Mouse (Mus musculus) lung, embryonic 15.5 days (tissue): ENCODE results near the gene Klhl40. TPM values are rescaled to one million over a fixed set of nuclear protein-coding genes. Genes with fewer than 3 reads are reported as not detected.

Experiments
- ATAC-seq: fragments of 200-750 bp; cut with Nextera tagmentation; 2 replicates; pipeline ENCODE4 v1.8.0; 2017; ENCODE audit warnings: moderate number of reproducible peaks, borderline replicate concordance; ENCODE audit not compliant: low FRiP score, low TSS enrichment; ENCODE audit errors: extremely low read depth
- H3K27ac ChIP-seq: fragments of 300-500 bp; sonication (generic); 2 replicates; pipeline ENCODE4 v1.5.1; 2015; ENCODE audit warnings: moderate library complexity, mild to moderate bottlenecking, inconsistent platforms
- H3K27me3 ChIP-seq: fragments of 300-500 bp; sonication (generic); 2 replicates; pipeline ENCODE4 v1.6.1; 2015; ENCODE audit warnings: inconsistent platforms
- H3K36me3 ChIP-seq: fragments of 300-500 bp; sonication (generic); 2 replicates; pipeline ENCODE4 v1.6.1; 2015; ENCODE audit warnings: inconsistent platforms
- H3K4me1 ChIP-seq: fragments of 300-500 bp; sonication (generic); 2 replicates; pipeline ENCODE4 v1.6.1; 2015; ENCODE audit warnings: inconsistent platforms
- H3K4me2 ChIP-seq: fragments of 300-500 bp; sonication (generic); 2 replicates; pipeline ENCODE4 v1.6.1; 2015; ENCODE audit warnings: inconsistent platforms, mild to moderate bottlenecking, moderate library complexity
- H3K4me3 ChIP-seq: fragments of 300-500 bp; sonication (generic); 2 replicates; pipeline ENCODE4 v1.5.1; 2015; ENCODE audit warnings: mild to moderate bottlenecking, inconsistent platforms
- H3K9ac ChIP-seq: fragments of 300-500 bp; sonication (generic); 2 replicates; pipeline ENCODE4 v1.6.1; 2015; ENCODE audit warnings: inconsistent platforms
- H3K9me3 ChIP-seq: fragments of 300-500 bp; sonication (generic); 2 replicates; pipeline ENCODE4 v1.6.1; 2016; ENCODE audit warnings: inconsistent platforms
- WGBS: fragments of 180-500 bp; shearing (Covaris S2); methylation state at CpG from one replicate; pipeline ENCODE4 v1.1.7; 2015; 5-methylcytosine and 5-hydroxymethylcytosine counted together
- polyA plus RNA-seq: library from polyadenylated mRNA; unstranded; fragments of >200 nt; fragmentation: Nextera tagmentation; extraction: Ambion mirVana; gene quantifications from 2 replicates; pipeline ENCODE4 v1.2.1, GENCODE M21; 2015

Gene Klhl40
- polyA plus RNA-seq, 1 experiment from 2014 or later: 0.47 TPM

DNA sequence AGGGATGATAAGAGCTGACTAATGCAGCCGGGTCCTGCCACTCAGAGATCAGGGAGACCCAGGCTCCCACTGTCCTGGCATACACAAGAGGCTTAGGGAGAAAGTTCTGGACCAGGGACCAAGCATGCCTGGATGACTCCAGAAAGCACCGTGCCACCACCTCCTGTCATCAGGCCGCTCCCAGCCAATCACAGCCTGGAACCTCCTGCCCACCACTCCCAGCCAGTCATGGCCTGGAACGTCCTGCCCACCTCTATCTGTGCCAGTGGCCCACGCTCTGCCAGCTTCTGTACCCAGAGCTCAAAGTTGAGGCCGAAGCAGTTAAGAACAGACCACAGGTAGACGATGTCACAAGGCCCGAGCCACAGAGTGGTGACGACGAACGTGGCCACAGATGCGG, 7.4 kb downstream of the Klhl40 start:
- Histone ChIP-seq H3K27ac (no peak overlapping the region), H3K4me1 (no peaks in the 10 kb centered on the region), H3K36me3 (no peaks in the 10 kb centered on the region), H3K27me3 (peaks cover 4% of the 10 kb centered on the region; the same call in 1 of the 2 replicates), H3K4me2 (no peak overlapping the region), H3K4me3 (no peak overlapping the region), H3K9ac (no peak overlapping the region), H3K9me3 (no peaks in the 10 kb centered on the region)
- WGBS: 78% methylated on average over 12 of the region's 12 CpGs
- no peak for ATAC-seq

- Histone ChIP-seq H3K27me3 (0 out of 2 replicates have a peak, but pooled peaks cover 4% of the 10 kb centered on the region), H3K27ac (no peak overlapping the region), H3K4me2 (no peak overlapping the region), H3K4me3 (no peak overlapping the region), H3K9me3 (no peaks in the 10 kb centered on the region), H3K36me3 (no peaks in the 10 kb centered on the region), H3K4me1 (no peaks in the 10 kb centered on the region), H3K9ac (no peak overlapping the region)
- ATAC-seq: no peak
- 79% methylated on average over 8 of the region's 8 CpGs for WGBS
These were observed 7.9 kb downstream of the Klhl40 start for GRCm38 (mm10) chr9:121785261-121785660.

GRCm38 (mm10) chr9:121786359-121786758, 9.0 kb downstream of the Klhl40 start:
- Histone ChIP-seq H3K36me3 (no peaks in the 10 kb centered on the region), H3K4me3 (no peak overlapping the region), H3K27ac (no peak overlapping the region), H3K9ac (no peak overlapping the region), H3K27me3 (0 out of 2 replicates have a peak, but pooled peaks cover 4% of the 10 kb centered on the region), H3K4me2 (no peak overlapping the region), H3K4me1 (no peaks in the 10 kb centered on the region), H3K9me3 (no peaks in the 10 kb centered on the region)
- 78% methylated on average over 2 of the region's 2 CpGs for WGBS
- no peak for ATAC-seq

GRCm38 (mm10) chr9:121791206-121791605, 13.8 kb downstream of the Klhl40 start:
- Histone ChIP-seq H3K4me3 (no peak overlapping the region), H3K27ac (no peak overlapping the region), H3K36me3 (no peaks in the 10 kb centered on the region), H3K9ac (no peak overlapping the region), H3K27me3 (0 out of 2 replicates have a peak, but pooled peaks cover 4% of the 10 kb centered on the region), H3K4me2 (no peak overlapping the region), H3K9me3 (no peaks in the 10 kb centered on the region), H3K4me1 (peaks cover 7% of the 10 kb centered on the region; the same call in 1 of the 2 replicates)
- WGBS: 18% methylated on average over 5 of the region's 5 CpGs
- 0 out of 2 replicates have a peak, but pooled peaks have one; percentile 6 for ATAC-seq

GRCm38 (mm10) chr9:121791757-121792521, 14.5 kb downstream of the Klhl40 start, which contains the start of gene Hhatl:
Gene Hhatl (minus strand): TSS chr9:121792507.
- ATAC-seq: peak; percentile 9; the same call in 1 of the 2 replicates
- peaks cover 7% of the 10 kb centered on the region; the same call in 1 of the 2 replicates for H3K4me1 ChIP-seq
- no peak within 1 kb of the TSS for H3K4me3 ChIP-seq
- H3K36me3 ChIP-seq: no peaks in the 10 kb centered on the region
- H3K27me3 ChIP-seq: 0 out of 2 replicates have a peak, but pooled peaks cover 4% of the 10 kb centered on the region
- no peak within 1 kb of the TSS for H3K4me2 ChIP-seq
- 38% methylated on average over 24 of the region's 24 CpGs for WGBS
- H3K9ac ChIP-seq: no peak within 1 kb of the TSS
- no peaks in the 10 kb centered on the region for H3K9me3 ChIP-seq
- no peak within 1 kb of the TSS for H3K27ac ChIP-seq

DNA sequence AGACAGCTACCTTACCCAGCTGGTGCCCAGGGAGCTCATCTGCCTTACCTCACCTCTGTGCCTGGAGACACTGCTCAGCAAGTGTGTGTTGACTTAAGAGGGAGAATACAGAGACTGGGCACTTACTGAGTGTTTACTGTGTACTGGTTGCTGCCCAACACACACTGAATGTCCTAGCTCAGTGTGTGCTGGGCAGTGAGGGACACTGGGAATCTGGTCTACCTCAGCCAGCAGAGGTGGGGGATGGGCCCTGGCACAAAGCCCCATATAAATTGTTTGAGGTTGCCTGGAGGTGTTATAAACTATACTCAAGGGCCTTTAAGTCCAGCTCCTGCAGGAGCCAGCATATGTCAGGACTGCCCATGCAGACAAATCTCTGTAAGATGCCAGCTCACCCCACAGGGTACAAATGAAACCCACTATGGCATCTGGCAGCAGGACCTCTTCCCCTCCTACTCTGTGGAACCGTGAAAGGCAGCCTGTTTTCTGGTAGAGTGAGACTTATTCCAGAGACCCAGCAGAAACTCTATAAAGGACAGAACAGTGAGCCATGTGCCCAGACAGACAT, 17.6 kb downstream of the Klhl40 start:
- Histone ChIP-seq H3K4me2 (no peak overlapping the region), H3K9me3 (no peaks in the 10 kb centered on the region), H3K36me3 (no peaks in the 10 kb centered on the region), H3K27ac (no peak overlapping the region), H3K27me3 (no peaks in the 10 kb centered on the region), H3K4me1 (peaks cover 10% of the 10 kb centered on the region; the same call in 1 of the 2 replicates), H3K9ac (no peak overlapping the region), H3K4me3 (no peak overlapping the region)
- 50% methylated on average over 1 of the region's 1 CpGs for WGBS
- no peak for ATAC-seq

DNA sequence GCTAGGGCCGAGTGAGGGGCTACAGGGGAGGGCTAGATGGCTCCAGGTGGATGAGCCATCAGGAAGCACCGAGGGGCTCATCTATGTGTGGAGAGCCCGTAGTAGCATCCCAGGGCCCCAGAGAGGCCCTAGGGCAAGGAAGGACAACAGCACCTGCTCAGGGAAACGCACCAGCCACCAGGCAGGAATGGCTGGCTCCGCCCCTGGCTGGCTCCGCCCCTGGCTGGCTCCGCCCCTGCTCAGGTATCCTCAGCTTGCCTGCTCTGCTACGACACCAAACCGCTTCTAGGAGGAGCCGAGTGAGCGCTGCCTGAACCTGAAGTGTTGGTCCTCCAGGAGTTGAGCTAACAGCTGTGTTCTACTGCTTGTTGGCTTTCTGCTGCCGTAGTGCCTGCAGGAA, 20.3 kb downstream of the Klhl40 start:
- Histone ChIP-seq H3K4me2 (peak overlapping the region; percentile 36), H3K27me3 (no peaks in the 10 kb centered on the region), H3K36me3 (no peaks in the 10 kb centered on the region), H3K9ac (no peak overlapping the region), H3K27ac (no peak overlapping the region), H3K9me3 (no peaks in the 10 kb centered on the region), H3K4me3 (no peak overlapping the region), H3K4me1 (peaks cover 3% of the 10 kb centered on the region; the same call in 1 of the 2 replicates)
- peak; percentile 51 for ATAC-seq
- WGBS: 12% methylated on average over 12 of the region's 12 CpGs

DNA sequence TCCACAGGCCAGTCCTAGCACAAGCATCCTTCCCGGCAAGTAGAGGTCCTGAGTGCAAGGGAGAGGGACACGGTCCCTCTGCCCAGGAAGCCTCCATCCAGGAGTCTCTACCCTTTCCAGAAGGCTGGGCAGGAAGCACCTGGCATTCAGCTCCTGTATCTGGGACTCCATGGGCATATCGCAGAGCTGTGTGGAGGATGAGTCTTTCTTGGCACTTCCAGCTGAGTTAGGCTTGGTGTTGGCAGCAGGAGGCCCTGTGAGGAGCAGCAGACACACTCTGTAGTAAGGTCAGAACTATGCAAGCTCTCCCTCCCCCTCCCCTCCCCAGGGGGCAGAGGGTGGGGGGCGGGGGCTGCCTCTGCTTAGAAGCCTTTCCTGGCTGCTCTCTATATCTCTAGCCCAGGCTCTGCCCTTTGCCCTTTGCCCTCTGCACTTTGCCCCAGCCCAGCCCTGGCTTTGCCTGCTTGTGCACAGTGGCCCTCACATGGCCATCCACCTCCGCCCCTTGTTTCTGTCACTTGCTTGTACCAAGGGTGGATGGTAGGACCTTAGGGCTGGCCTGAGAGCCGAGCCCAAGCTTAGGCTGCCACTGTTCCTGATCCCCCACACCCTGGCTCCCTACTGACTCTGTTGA, 21.6 kb downstream of the Klhl40 start:
- Histone ChIP-seq H3K36me3 (no peaks in the 10 kb centered on the region), H3K9ac (no peak overlapping the region), H3K4me3 (no peak overlapping the region), H3K27me3 (no peaks in the 10 kb centered on the region), H3K4me1 (peaks cover 3% of the 10 kb centered on the region; the same call in 1 of the 2 replicates), H3K9me3 (no peaks in the 10 kb centered on the region), H3K4me2 (no peak overlapping the region), H3K27ac (no peak overlapping the region)
- ATAC-seq: no peak
- WGBS: 36% methylated on average over 6 of the region's 6 CpGs

DNA sequence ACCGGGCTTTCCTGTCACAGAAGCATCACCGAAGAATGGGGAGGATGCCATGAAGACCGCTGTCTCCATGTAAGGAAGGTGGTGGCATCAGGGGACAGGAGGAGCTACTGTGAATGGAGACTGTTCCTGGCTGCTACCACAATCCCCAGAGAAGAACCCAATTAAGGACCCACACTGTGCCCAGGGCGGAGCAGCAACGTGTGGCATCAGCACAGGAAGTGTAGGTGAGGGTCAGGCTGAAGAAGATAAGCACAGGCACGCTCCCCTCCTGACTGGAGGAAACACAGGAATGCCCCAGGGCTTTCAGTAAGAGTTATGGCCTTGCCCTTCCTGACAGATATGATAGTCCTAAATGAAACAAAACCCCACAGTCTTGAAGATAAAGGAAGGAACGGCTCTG, 25.3 kb downstream of the Klhl40 start:
- Histone ChIP-seq H3K36me3 (no peaks in the 10 kb centered on the region), H3K4me3 (no peak overlapping the region), H3K4me2 (no peak overlapping the region), H3K27me3 (no peaks in the 10 kb centered on the region), H3K9ac (no peak overlapping the region), H3K27ac (no peak overlapping the region), H3K4me1 (peaks cover 3% of the 10 kb centered on the region; the same call in 1 of the 2 replicates), H3K9me3 (no peaks in the 10 kb centered on the region)
- 45% methylated on average over 7 of the region's 7 CpGs for WGBS
- ATAC-seq: no peak

DNA sequence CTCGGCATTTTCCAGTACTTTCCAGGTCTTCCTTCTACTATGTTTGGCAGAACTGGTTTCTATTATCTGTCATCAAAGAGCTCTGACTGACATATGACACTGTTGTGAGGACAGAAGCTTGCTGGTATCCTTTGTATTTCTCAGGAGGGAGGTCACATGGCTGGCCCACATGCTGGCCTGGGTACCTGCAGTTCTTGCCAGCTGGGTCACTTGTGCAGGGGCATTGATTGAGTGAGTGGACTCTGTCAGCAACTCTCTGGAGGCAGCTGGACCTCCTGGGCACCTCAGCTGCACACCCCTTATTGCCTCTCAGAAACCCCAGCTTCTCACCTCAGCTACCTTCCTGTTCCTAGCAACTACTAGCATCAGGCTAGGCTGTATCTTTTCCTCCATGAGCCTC, 30.1 kb downstream of the Klhl40 start:
- Histone ChIP-seq H3K36me3 (no peaks in the 10 kb centered on the region), H3K9ac (no peak overlapping the region), H3K9me3 (no peaks in the 10 kb centered on the region), H3K4me2 (no peak overlapping the region), H3K27ac (no peak overlapping the region), H3K27me3 (no peaks in the 10 kb centered on the region), H3K4me3 (no peak overlapping the region), H3K4me1 (peaks cover 10% of the 10 kb centered on the region)
- no peak for ATAC-seq
- WGBS: 73% methylated on average over 1 of the region's 1 CpGs

DNA sequence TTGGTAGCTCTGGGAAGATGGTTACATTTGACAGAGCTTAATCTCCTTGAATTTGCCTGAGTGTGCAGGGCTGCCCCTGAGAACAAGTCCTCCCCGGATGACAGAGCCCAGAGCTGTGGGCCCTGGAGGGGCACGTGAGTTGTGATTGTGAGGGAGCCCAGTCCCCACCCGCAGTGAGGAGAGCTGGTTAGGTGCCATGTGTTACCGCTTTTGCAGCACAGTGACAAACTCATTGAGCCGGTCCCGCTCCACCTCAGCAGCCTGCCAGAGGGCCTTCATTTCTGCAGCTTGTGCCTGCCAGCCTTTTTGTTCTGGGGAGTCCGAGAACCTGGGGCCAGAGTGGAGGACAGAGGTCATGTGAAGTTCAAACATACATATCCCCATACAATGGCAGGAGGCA, 30.5 kb downstream of the Klhl40 start:
- no peak overlapping the region for H3K27ac ChIP-seq
- WGBS: 60% methylated on average over 7 of the region's 7 CpGs
- no peak overlapping the region for H3K4me2 ChIP-seq
- H3K9ac ChIP-seq: no peak overlapping the region
- peaks cover 10% of the 10 kb centered on the region for H3K4me1 ChIP-seq
- H3K36me3 ChIP-seq: no peaks in the 10 kb centered on the region
- no peaks in the 10 kb centered on the region for H3K9me3 ChIP-seq
- H3K27me3 ChIP-seq: no peaks in the 10 kb centered on the region
- H3K4me3 ChIP-seq: no peak overlapping the region
- ATAC-seq: no peak

- no peak overlapping the region for H3K4me3 ChIP-seq
- no peak overlapping the region for H3K9ac ChIP-seq
- H3K36me3 ChIP-seq: no peaks in the 10 kb centered on the region
- H3K27me3 ChIP-seq: no peaks in the 10 kb centered on the region
- no peak overlapping the region for H3K4me2 ChIP-seq
- peaks cover 10% of the 10 kb centered on the region for H3K4me1 ChIP-seq
- no peak for ATAC-seq
- WGBS: 64% methylated on average over 3 of the region's 3 CpGs
- no peaks in the 10 kb centered on the region for H3K9me3 ChIP-seq
- H3K27ac ChIP-seq: no peak overlapping the region
These were observed 31.1 kb downstream of the Klhl40 start for GRCm38 (mm10) chr9:121808511-121808910.
